Mouse (Mus musculus) intestine, embryonic 15.5 days (tissue): ENCODE data around the gene Nedd9. TPM values are rescaled to one million over a fixed set of nuclear protein-coding genes. Genes with fewer than 3 reads are reported as not detected.
"Not testable (repeated sequence)": the region's sequence is repeated elsewhere in the genome, so short reads cannot be mapped to it uniquely, and the experiment has no call there.

Experiments used
- ATAC-seq: fragments of 200-750 bp; cut with Nextera tagmentation; 2 replicates; pipeline ENCODE4 v1.8.0; 2017; ENCODE audit warnings: moderate TSS enrichment, moderate library complexity
- H3K27ac ChIP-seq: fragments of 300-500 bp; sonication (generic); 2 replicates; pipeline ENCODE4 v1.5.1; 2015; ENCODE audit warnings: mild to moderate bottlenecking, inconsistent platforms
- H3K27me3 ChIP-seq: fragments of 300-500 bp; sonication (generic); replicated peaks from 2 replicates; pipeline ENCODE4 v1.6.1; 2015; ENCODE audit warnings: inconsistent platforms
- H3K36me3 ChIP-seq: fragments of 300-500 bp; sonication (generic); 2 replicates; pipeline ENCODE4 v1.6.1; 2015; ENCODE audit warnings: inconsistent platforms
- H3K4me1 ChIP-seq: fragments of 300-500 bp; sonication (generic); replicated peaks from 2 replicates; pipeline ENCODE4 v1.6.1; 2015; ENCODE audit warnings: inconsistent platforms
- H3K4me2 ChIP-seq: fragments of 300-500 bp; sonication (generic); replicated peaks from 2 replicates; pipeline ENCODE4 v1.6.1; 2015; ENCODE audit warnings: mild to moderate bottlenecking, inconsistent platforms
- H3K4me3 ChIP-seq: fragments of 300-500 bp; sonication (generic); replicated peaks from 2 replicates; pipeline ENCODE4 v1.5.1; 2015; ENCODE audit warnings: inconsistent platforms
- H3K9ac ChIP-seq: fragments of 300-500 bp; sonication (generic); 2 replicates; pipeline ENCODE4 v1.6.1; 2015; ENCODE audit warnings: inconsistent platforms
- H3K9me3 ChIP-seq: fragments of 300-500 bp; sonication (generic); 2 replicates; pipeline ENCODE4 v1.6.1; 2016; ENCODE audit warnings: inconsistent platforms
- WGBS: fragments of 180-500 bp; shearing (Covaris S2); methylation state at CpG from one replicate; pipeline ENCODE4 v1.1.7; 2015; 5-methylcytosine and 5-hydroxymethylcytosine counted together
- polyA plus RNA-seq: library from polyadenylated mRNA; unstranded; fragments of >200 nt; fragmentation: Nextera tagmentation; extraction: Ambion mirVana; gene quantifications from 2 replicates; pipeline ENCODE4 v1.2.1, GENCODE M21; 2015

Gene Nedd9
- polyA plus RNA-seq, 1 experiment from 2014 or later, result 38.4 TPM

DNA sequence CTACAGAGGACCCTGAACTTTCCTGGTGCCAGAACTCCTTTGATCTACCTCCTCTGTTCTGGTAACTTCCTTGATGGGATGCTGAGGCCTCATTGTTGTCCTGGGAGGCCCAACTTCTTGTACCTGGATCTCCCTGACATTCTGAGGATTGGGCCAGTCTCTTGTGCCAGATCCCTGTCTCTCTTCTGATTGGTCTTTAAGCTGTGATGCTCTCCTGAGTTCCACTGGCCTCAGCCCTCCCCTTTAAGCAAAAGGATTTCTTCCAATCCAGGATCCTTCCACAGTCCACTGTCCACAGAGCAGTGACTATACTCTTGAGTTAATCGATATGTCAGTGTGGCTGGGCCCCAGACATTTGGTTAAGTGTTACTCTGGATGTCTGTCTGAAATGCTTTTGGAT is 112.3 kb downstream of the Nedd9 start:
- Histone ChIP-seq H3K4me3 (no peak overlapping the region), H3K4me1 (0 out of 2 replicates have a peak, but pooled peaks cover 2% of the 10 kb centered on the region), H3K9me3 (no peaks in the 10 kb centered on the region), H3K36me3 (no peaks in the 10 kb centered on the region), H3K4me2 (no peak overlapping the region), H3K27ac (no peak overlapping the region), H3K27me3 (no peaks in the 10 kb centered on the region), H3K9ac (no peak overlapping the region)
- 86% methylated on average over 1 of the region's 1 CpGs for WGBS
- ATAC-seq, result no peak

DNA sequence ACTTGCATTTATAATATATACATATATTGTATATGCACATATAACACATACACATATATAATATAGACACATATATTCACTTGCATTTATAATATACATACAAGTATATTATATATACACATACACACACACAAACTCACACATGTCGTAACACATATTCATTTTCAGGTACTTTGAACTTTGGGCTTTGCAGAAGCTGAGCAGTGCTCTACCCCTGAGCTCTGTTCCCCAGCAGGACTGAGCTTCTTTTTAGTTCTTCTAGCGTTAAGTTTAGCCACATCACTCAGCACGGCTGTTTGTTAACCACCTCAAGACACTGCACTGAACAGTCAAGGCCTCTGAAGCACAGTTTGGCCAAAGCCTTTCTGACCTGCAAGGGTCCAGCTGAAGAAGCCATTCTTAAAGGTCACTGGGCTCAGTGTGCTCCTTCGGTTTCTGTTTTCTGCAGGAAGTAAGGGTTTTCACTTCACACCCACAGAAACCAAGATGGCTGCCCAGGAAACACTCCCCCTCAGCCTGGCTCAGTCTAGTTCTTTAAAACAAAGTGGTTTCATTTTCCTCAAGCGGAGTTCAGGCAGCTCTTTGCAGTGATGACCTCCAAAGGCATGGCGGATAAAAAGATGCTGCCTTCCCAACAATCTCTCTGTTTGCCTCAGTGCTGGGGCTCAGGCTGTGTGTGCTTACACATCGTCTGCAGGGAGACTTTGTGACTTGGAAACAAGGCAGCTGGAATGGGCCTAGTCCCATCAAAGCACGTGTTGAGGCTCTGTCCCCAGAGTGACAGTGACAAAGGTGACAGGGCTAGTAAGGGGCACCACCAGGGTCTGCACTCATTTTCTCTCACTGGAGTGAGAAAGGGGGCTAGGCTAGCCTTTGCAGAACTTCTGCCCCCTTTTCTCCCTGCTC is 114.4 kb downstream of the Nedd9 start:
- Histone ChIP-seq H3K4me3 (no peak overlapping the region), H3K36me3 (no peaks in the 10 kb centered on the region), H3K27ac (no peak overlapping the region), H3K4me2 (no peak overlapping the region), H3K4me1 (0 out of 2 replicates have a peak, but pooled peaks cover 2% of the 10 kb centered on the region), H3K9ac (no peak overlapping the region), H3K9me3 (no peaks in the 10 kb centered on the region), H3K27me3 (no peaks in the 10 kb centered on the region)
- WGBS, result 76% methylated on average over 8 of the region's 8 CpGs
- ATAC-seq, result no peak

DNA sequence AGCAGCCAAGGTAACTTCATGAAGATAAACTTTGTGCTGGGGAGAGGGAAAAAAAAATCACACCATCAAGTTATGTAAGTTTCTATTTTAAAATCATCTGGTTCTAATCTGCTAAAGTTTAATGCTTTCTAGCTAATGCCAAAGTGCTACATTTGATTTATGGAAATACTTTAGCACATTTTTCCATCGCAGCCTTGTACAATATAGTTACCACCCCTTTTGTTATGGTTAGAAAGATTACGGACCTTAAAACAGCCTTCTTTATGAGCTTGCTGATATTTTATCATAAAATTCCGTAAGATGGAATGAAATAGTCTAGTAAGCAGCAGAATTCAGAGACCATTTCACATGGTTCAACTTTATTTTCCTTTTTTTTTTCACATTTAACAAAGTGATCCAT is 115.6 kb downstream of the Nedd9 start:
- Histone ChIP-seq H3K9me3 (no peaks in the 10 kb centered on the region), H3K4me3 (no peak overlapping the region), H3K4me2 (no peak overlapping the region), H3K36me3 (no peaks in the 10 kb centered on the region), H3K9ac (no peak overlapping the region), H3K27ac (no peak overlapping the region), H3K4me1 (0 out of 2 replicates have a peak, but pooled peaks cover 2% of the 10 kb centered on the region), H3K27me3 (no peaks in the 10 kb centered on the region)
- ATAC-seq, result peak; percentile 16; the same call in 1 of the 2 replicates
- 43% methylated on average over 3 of the region's 3 CpGs for whole genome bisulfite sequencing

DNA sequence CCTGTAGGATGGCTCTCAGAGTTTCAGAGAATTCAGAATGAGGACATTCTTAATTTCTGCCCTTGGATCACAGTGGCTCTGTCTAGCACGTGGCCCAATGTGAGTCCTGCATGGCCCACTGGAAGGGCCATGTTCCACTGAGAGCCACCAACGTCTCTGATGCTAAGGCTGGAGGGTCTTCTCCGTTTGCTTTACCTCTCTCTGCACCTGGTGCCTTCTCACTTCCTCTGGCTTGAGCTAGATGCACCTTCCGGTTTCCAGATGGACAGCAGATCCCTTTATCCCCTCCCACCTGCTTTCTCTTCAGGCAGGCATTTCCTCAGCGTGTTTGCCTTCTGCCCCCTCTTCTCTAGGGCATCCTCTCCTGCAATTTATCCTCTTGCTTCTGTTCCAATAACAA is 118.5 kb downstream of the Nedd9 start:
- no peak overlapping the region for H3K9ac ChIP-seq
- H3K4me3 ChIP-seq, result no peak overlapping the region
- H3K27ac ChIP-seq, result no peak overlapping the region
- H3K36me3 ChIP-seq, result no peaks in the 10 kb centered on the region
- 0 out of 2 replicates have a peak, but pooled peaks cover 2% of the 10 kb centered on the region for H3K4me1 ChIP-seq
- H3K4me2 ChIP-seq, result no peak overlapping the region
- no peak for ATAC-seq
- 74% methylated on average over 5 of the region's 5 CpGs for WGBS
- no peaks in the 10 kb centered on the region for H3K27me3 ChIP-seq
- H3K9me3 ChIP-seq, result no peaks in the 10 kb centered on the region

DNA sequence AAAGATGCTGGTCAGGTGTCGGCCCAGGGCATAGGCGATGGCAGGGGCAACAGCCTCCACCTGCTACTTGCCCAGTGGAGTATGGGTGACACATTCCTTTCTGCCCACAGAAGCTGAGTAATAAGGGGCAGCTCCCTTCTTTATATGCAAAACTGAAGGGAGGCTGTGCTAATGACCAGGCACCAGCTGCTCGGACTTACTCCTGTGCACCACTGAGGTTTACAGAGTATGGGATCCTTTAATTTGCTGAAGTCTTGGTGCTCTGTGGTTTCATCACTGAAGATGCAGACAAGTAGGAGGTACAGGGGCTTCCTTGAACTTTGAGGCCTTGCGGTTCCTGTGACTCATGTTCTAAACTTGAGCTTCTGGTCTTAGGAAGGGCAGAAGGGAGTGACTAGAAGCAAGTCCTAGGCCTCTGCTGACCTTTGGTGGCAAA is 120.0 kb downstream of the Nedd9 start:
- ATAC-seq, result no peak
- Histone ChIP-seq H3K4me2 (no peak overlapping the region), H3K9me3 (no peaks in the 10 kb centered on the region), H3K9ac (no peak overlapping the region), H3K4me3 (no peak overlapping the region), H3K27me3 (no peaks in the 10 kb centered on the region), H3K4me1 (0 out of 2 replicates have a peak, but pooled peaks cover 2% of the 10 kb centered on the region), H3K36me3 (no peaks in the 10 kb centered on the region), H3K27ac (no peak overlapping the region)
- WGBS, result 90% methylated on average over 4 of the region's 4 CpGs

DNA sequence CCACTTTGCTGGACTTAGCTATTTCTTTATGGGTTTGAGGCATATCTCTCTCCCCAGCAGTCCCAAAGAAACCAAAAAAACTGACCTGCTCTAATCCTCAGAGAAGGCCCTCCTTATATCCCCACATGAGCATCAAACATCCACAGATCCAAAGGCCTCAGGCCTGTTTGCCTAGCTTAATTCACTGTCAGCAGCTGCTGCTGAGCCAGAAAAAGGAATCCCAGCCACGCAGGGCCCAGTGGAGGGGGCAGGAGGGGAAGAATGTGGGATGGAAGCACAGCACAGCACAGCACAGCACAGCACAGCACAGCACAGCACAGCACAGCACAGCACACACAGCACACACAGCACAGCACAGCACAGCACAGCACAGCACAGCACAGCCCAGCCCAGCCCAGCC is 120.6 kb downstream of the Nedd9 start:
- not testable (repeated sequence) for ATAC-seq, H3K4me3 ChIP-seq, H3K9me3 ChIP-seq, H3K27ac ChIP-seq, H3K4me2 ChIP-seq, H3K36me3 ChIP-seq, H3K27me3 ChIP-seq, H3K4me1 ChIP-seq, H3K9ac ChIP-seq
- WGBS, result 64% methylated on average over 1 of the region's 1 CpGs

DNA sequence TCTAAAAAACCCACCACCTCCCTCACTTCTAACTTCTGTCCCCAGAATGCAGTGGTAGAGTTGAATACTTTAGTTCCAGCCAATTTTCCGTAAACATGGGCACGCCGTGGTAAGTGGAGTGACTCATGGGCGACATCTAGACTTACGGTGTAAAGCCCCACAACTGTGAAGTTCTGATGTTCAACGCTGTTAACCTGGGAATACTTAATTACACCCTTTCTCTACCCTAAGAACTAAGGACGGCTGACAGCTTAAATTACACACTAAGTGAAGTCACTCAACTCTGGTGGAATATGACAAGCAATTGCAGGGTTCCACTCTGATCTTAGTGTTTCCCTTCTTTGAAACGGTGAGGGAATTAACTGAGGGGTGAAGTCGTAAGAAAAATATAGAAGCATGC is 122.9 kb downstream of the Nedd9 start:
- no peaks in the 10 kb centered on the region for H3K27me3 ChIP-seq
- H3K4me2 ChIP-seq, result no peak overlapping the region
- no peak overlapping the region for H3K9ac ChIP-seq
- no peaks in the 10 kb centered on the region for H3K36me3 ChIP-seq
- no peak overlapping the region for H3K27ac ChIP-seq
- ATAC-seq, result no peak
- H3K4me1 ChIP-seq, result peaks cover 2% of the 10 kb centered on the region; the same call in 1 of the 2 replicates
- H3K4me3 ChIP-seq, result no peak overlapping the region
- no peaks in the 10 kb centered on the region for H3K9me3 ChIP-seq
- WGBS, result 73% methylated on average over 9 of the region's 9 CpGs

DNA sequence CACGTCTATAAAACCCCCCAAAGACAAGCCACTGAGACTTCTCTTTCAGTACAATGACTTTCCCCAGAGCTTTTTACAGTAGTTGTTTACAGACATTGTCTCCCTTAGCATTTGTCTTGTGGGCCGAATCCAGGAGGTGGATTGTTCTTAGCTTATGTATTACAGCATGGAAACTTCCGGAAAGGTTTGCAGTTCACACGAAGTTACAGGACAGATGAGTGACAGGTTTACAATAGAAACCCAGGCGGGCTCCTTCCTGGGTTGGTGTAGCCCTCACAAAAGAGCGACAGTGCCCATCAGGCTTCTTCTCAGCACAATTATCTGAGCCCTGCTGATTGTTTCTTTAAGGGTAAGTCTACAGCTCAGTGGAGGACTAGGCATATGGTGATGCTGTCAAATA is 124.3 kb downstream of the Nedd9 start:
- Histone ChIP-seq H3K9ac (no peak overlapping the region), H3K27ac (no peak overlapping the region), H3K36me3 (no peaks in the 10 kb centered on the region), H3K4me1 (peaks cover 2% of the 10 kb centered on the region; the same call in 1 of the 2 replicates), H3K4me3 (no peak overlapping the region), H3K27me3 (no peaks in the 10 kb centered on the region), H3K4me2 (no peak overlapping the region), H3K9me3 (no peaks in the 10 kb centered on the region)
- ATAC-seq, result no peak
- 73% methylated on average over 6 of the region's 6 CpGs for WGBS

DNA sequence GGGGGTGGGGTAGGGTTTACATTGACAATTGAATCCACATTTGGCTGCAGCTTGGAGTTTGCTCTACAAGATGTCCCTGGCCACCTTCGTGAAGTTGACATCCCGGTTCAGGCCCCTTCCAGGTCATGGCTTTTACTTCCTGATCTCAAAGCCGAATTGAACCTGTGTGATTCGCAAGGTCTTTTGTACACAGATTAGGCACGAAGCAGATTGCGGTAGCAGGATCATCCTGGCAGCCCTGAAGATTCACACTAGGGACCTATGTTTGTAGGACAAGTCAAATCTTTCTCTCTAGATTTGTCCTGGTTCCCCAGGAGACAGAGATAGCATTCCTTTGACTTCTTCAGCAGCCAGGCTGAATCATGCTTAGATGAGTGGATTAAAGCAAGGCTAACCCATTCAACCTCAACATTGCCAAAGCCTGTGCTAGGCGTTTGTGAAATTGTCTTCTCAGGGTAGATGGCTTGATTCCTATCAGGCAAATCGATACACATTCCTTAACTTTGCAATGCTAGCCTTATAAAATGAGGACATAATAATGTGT is 126.8 kb downstream of the Nedd9 start:
- no peaks in the 10 kb centered on the region for H3K9me3 ChIP-seq
- peaks cover 2% of the 10 kb centered on the region; the same call in 1 of the 2 replicates for H3K4me1 ChIP-seq
- no peak for ATAC-seq
- H3K27me3 ChIP-seq, result no peaks in the 10 kb centered on the region
- no peak overlapping the region for H3K4me3 ChIP-seq
- H3K27ac ChIP-seq, result 0 out of 2 replicates have a peak overlapping the region, but pooled peaks have one; percentile 9
- WGBS, result 46% methylated on average over 8 of the region's 8 CpGs
- H3K36me3 ChIP-seq, result no peaks in the 10 kb centered on the region
- no peak overlapping the region for H3K9ac ChIP-seq
- H3K4me2 ChIP-seq, result peak overlapping the region; percentile 74; the same call in 1 of the 2 replicates

DNA sequence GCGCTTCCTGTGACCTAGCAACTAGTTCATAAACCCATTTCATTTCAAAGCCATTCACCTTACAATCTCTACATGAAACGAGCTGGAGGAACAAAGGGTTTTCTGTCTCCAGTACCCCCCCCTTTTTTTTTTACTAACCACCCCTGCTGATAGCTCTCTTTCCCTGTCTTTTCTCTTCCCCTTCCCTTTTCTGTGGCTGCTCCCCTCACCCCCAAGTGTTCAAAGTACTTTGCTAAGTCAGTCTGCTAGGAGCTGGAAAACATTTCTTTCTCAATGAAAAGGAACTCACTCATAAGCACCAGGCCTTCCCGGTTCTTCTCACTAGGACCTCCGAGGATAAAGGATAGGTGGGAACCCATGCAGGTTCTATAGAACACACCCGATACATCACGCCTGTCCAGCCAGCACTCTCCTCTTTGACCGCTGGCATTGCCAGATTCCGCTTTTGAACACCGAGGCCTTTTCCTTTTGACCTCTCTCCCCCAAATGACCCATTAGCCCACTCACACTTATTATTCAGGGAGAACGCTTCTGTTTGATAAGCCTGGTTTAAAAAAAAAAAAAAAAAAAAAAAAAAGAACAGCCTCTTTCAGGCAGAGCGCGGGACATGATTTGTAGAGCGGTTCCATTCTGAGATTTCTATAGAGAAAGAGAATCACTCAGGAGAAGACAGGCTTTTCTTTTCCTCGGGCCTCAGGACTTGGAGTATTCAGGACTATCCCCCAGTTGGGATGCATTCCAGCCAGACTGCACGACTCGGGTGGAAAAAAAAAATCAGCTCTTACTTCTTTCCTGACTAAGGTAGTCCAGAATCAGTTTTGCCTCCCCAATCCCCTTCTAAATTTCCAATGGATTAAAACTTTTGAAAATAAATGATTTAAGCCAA is 127.6 kb downstream of the Nedd9 start:
- peak overlapping the region; percentile 23; the same call in 1 of the 2 replicates for H3K9ac ChIP-seq
- H3K36me3 ChIP-seq, result no peaks in the 10 kb centered on the region
- H3K9me3 ChIP-seq, result no peaks in the 10 kb centered on the region
- 8% methylated on average over 16 of the region's 16 CpGs for WGBS
- H3K27ac ChIP-seq, result peak overlapping the region; percentile 62
- no peak; the same call in 1 of the 2 replicates for ATAC-seq
- H3K4me1 ChIP-seq, result peaks cover 5% of the 10 kb centered on the region; the same call in 1 of the 2 replicates
- H3K4me3 ChIP-seq, result peak overlapping the region; percentile 69
- H3K4me2 ChIP-seq, result peak overlapping the region; percentile 74
- no peaks in the 10 kb centered on the region for H3K27me3 ChIP-seq

DNA sequence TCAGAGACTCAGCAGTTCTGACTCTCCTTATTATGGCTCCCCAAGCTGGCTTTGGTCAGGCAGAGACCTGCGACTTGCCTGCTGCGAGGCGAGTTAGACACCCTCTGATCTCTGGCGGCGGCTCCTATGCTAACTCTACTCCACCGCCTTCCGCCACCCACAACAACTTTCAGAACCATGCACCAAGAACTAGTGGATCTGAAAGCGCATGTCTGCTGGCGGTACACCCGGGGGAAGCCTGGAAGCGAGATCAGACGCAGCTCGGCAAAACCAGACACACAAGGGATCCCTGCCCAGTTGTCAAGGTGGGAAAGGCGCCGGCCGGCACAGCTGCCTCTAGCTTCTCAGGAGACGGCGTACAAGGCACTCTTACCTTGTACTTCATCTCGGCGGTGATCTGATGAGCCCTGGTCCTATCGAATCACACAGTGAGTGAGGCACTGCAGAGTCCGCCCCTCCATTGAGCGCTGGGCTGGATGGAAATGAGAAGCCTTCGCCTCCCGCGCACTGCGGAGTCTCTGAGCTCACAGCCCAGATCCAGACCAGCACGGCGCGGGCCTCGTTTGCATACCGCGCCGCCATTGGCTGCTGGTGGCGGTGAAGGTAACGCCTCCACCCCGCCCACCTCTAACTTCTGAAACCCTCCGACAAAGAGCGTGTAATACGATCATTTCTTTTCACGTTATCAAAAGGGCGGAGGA is 128.5 kb downstream of the Nedd9 start:
- Histone ChIP-seq H3K27me3 (no peaks in the 10 kb centered on the region), H3K4me2 (peak overlapping the region; percentile 74), H3K4me1 (peaks cover 10% of the 10 kb centered on the region; the same call in 1 of the 2 replicates), H3K4me3 (peak overlapping the region; percentile 69), H3K9me3 (no peaks in the 10 kb centered on the region), H3K9ac (peak overlapping the region; percentile 81), H3K27ac (peak overlapping the region; percentile 97), H3K36me3 (no peaks in the 10 kb centered on the region)
- peak; percentile 96 for ATAC-seq
- under 1% methylated on average over 42 of the region's 42 CpGs for WGBS
